Mouse (Mus musculus): ENCODE data around the gene Nlgn3. TPM values are rescaled to one million over a fixed set of nuclear protein-coding genes. Genes with fewer than 3 reads are reported as not detected.

The Nlgn3 gene
- 11.1 and 14.5 TPM in 2 replicates for polyA plus RNA-seq (2016; fragmentation: Nextera tagmentation; extraction: Ambion mirVana)

DNA sequence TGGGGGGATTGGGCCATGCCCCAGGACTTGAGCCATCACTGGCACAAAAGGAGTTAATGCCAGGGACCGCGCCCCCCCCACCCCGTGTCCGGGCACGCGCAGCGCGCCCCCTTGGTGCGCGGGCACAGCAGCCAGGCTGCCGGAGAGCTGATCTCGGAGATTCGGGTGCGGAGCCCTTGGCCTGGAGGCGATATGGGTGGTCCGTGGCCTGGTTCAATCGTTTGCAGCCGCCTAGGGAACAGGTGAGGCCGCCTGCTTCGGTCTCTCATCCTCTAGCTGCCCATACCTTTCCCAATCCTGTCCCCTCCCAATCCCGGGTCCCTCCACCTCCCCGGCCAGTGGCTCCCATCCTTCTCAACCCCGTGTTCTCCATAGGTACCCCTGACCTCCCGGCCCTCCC is at the start of gene Nlgn3:
Nlgn3 (plus strand) TSS at position 114 of the 400 bp plus-strand sequence.
- WGBS: 35% methylated on average over 14 of the region's 24 CpGs
- H3K9ac ChIP-seq (replicated peaks): peak within 1 kb of the TSS; percentile 50
- ATAC-seq (ENCODE audit: insufficient number of reproducible peaks, insufficient read depth, low FRiP score, low TSS enrichment, low read depth): no peak
- H3K27ac ChIP-seq: peak within 1 kb of the TSS; percentile 70
- peaks cover 41% of the 10 kb centered on the region for H3K27me3 ChIP-seq
- H3K36me3 ChIP-seq: peaks cover 35% of the 10 kb centered on the region
- peak within 1 kb of the TSS; percentile 47 for H3K4me3 ChIP-seq (replicated peaks)
- H3K4me2 ChIP-seq: peak within 1 kb of the TSS; percentile 56
- no peaks in the 10 kb centered on the region for H3K9me3 ChIP-seq
- H3K4me1 ChIP-seq (replicated peaks): peaks cover 22% of the 10 kb centered on the region

DNA sequence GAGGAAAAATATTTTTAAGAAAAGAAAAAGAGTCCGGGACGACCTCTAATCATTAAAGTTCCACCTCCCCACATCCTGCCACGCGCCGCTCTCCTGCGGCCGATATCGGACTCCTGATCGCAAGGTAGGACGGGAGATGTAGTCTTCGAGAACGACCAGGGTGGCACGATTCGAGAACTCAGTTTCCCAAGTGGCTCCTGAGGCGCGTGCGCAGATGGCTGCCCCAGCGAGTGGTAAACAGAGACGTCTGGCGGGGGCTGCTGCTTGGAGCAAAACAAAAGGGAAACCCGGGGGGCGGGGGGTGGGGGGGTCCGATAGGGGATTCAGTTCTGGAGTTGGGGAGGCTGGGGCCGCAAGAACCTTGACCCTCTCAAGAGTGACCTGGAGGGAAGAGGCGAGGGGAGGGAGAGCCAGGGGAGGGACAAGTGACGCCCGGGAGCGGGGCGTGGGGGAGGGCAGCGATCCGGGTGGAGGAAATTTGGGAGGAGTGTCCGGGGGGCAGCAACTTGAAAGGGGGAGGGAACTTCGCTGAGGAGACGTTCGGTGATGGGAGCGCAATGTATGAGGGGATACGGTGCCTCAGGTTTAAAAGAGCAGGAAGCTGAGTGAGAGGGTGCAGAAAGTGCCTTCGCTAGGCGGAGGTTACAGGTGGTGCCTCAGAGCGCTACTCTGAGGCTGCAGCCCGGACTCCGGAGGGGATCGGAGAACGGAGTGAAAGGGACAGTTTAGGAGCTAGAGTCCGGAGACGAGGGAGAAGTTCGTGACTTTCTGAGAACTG is 44.8 kb upstream of the Nlgn3 start, which contains the start of gene Foxo4:
Foxo4 (plus strand) TSS at position 577 of the 778 bp plus-strand sequence.
- H3K9me3 ChIP-seq: no peaks in the 10 kb centered on the region
- H3K4me3 ChIP-seq (replicated peaks): peak within 1 kb of the TSS; percentile 61
- H3K36me3 ChIP-seq: peaks cover 10% of the 10 kb centered on the region; the same call in 1 of the 2 replicates
- peaks cover 21% of the 10 kb centered on the region for H3K4me1 ChIP-seq (replicated peaks)
- WGBS: 16% methylated on average over 47 of the region's 47 CpGs
- H3K27me3 ChIP-seq: peaks cover 13% of the 10 kb centered on the region; the same call in 1 of the 2 replicates
- peak within 1 kb of the TSS; percentile 62 for H3K4me2 ChIP-seq
- H3K27ac ChIP-seq: peak within 1 kb of the TSS; percentile 82
- H3K9ac ChIP-seq (replicated peaks): peak within 1 kb of the TSS; percentile 74
- peak; percentile 90 for ATAC-seq (ENCODE audit: insufficient number of reproducible peaks, insufficient read depth, low FRiP score, low TSS enrichment, low read depth)

DNA sequence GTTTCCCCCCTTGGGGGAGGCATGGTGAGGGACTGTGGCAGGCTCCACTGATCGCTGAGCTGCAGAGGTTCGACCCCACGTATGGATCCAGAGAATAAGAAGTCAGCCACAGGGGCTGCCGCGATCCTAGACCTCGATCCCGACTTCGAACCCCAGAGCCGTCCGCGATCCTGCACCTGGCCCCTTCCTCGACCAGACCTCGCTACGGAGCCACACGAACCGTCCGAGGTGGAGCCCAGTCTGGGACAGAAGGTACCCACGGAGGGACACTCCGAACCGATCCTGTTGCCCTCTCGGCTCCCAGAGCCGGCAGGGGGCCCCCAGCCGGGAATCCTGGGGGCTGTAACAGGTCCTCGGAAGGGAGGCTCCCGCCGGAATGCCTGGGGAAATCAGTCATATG is 44.2 kb upstream of the Nlgn3 start:
- H3K4me2 ChIP-seq: peak overlapping the region; percentile 62
- 17% methylated on average over 26 of the region's 26 CpGs for WGBS
- peaks cover 13% of the 10 kb centered on the region; the same call in 1 of the 2 replicates for H3K27me3 ChIP-seq
- H3K27ac ChIP-seq: peak overlapping the region; percentile 82
- H3K9me3 ChIP-seq: no peaks in the 10 kb centered on the region
- ATAC-seq (ENCODE audit: insufficient number of reproducible peaks, insufficient read depth, low FRiP score, low TSS enrichment, low read depth): peak; percentile 22; the same call in 1 of the 2 replicates
- peak overlapping the region; percentile 61 for H3K4me3 ChIP-seq (replicated peaks)
- H3K9ac ChIP-seq (replicated peaks): peak overlapping the region; percentile 74
- H3K36me3 ChIP-seq: peaks cover 10% of the 10 kb centered on the region; the same call in 1 of the 2 replicates
- peaks cover 27% of the 10 kb centered on the region for H3K4me1 ChIP-seq (replicated peaks)

DNA sequence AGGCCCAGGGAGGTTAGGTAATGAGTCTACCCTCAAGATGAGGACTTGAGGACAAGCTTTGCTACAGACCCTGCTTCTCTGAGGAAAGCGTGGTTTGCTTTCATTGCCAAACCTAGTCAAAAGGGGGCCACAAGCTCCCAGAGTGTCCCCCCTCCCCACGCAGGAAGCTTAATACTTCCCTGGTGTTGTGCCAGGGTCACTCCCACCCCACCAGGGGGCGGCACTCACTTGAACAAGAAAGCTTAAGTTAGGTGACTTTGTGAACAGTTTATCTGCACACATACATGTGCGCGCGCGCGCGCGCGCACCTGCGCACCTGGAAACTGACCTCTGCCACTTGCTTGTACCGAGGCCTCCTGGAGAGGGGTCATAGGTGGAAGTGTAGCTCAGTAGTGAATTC is 42.4 kb upstream of the Nlgn3 start:
- H3K4me3 ChIP-seq (replicated peaks): peak overlapping the region; percentile 61
- ATAC-seq (ENCODE audit: insufficient number of reproducible peaks, insufficient read depth, low FRiP score, low TSS enrichment, low read depth): no peak
- H3K9ac ChIP-seq (replicated peaks): no peak overlapping the region
- peaks cover 13% of the 10 kb centered on the region; the same call in 1 of the 2 replicates for H3K27me3 ChIP-seq
- no peaks in the 10 kb centered on the region for H3K9me3 ChIP-seq
- peaks cover 10% of the 10 kb centered on the region; the same call in 1 of the 2 replicates for H3K36me3 ChIP-seq
- H3K4me1 ChIP-seq (replicated peaks): peaks cover 32% of the 10 kb centered on the region
- H3K4me2 ChIP-seq: peak overlapping the region; percentile 62
- 77% methylated on average over 13 of the region's 13 CpGs for whole genome bisulfite sequencing
- no peak overlapping the region for H3K27ac ChIP-seq

- no peak overlapping the region; the same call in 1 of the 2 replicates for H3K4me3 ChIP-seq (replicated peaks)
- ATAC-seq (ENCODE audit: insufficient number of reproducible peaks, insufficient read depth, low FRiP score, low TSS enrichment, low read depth): peak; percentile 90
- peak overlapping the region; percentile 94 for H3K27ac ChIP-seq
- peaks cover 32% of the 10 kb centered on the region for H3K4me1 ChIP-seq (replicated peaks)
- H3K36me3 ChIP-seq: peaks cover 10% of the 10 kb centered on the region; the same call in 1 of the 2 replicates
- H3K9me3 ChIP-seq: no peaks in the 10 kb centered on the region
- H3K27me3 ChIP-seq: peaks cover 11% of the 10 kb centered on the region
- H3K4me2 ChIP-seq: peak overlapping the region; percentile 24
- no peak overlapping the region for H3K9ac ChIP-seq (replicated peaks)
- WGBS: 21% methylated on average over 12 of the region's 13 CpGs
These were observed 38.3 kb upstream of the Nlgn3 start for GRCm38 (mm10) chrX:101260441-101261325.

- Histone ChIP-seq H3K36me3 (no peaks in the 10 kb centered on the region), H3K9me3 (no peaks in the 10 kb centered on the region), H3K4me3 (replicated peaks) (no peak within 1 kb of the TSS), H3K4me2 (no peak within 1 kb of the TSS), H3K9ac (replicated peaks) (no peak within 1 kb of the TSS), H3K4me1 (replicated peaks) (peaks cover 21% of the 10 kb centered on the region), H3K27me3 (peaks cover 24% of the 10 kb centered on the region), H3K27ac (no peak within 1 kb of the TSS)
- 93% methylated on average over 1 of the region's 1 CpGs for WGBS
- no peak for ATAC-seq (ENCODE audit: insufficient number of reproducible peaks, insufficient read depth, low FRiP score, low TSS enrichment, low read depth)
These were observed 35.1 kb upstream of the Nlgn3 start, which contains the start of gene Gm614 for GRCm38 (mm10) chrX:101263892-101264291. TSS of gene Gm614 (minus strand) at chrX:101263992.

DNA sequence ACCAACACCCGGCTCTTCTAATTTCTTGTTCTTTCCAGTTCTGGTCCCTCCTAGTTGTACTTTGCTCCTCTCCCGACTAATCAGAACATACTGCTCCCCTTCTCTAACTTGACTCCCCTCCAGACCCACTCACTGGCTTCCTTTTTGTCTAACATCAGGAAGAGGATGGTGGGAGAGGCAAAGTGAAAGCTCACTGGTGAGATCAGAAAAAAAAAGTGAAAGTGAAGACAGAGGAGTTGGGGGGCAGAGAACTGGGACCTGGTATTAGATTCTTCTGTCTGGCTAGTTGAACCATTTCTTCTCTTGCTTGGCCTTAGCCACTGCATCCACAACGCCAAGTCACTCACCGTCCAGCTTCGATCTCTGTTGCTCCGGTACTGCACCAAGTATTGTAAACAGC is 32.3 kb upstream of the Nlgn3 start:
- Histone ChIP-seq H3K27me3 (peaks cover 24% of the 10 kb centered on the region), H3K4me1 (replicated peaks) (peaks cover 7% of the 10 kb centered on the region; the same call in 1 of the 2 replicates), H3K9ac (replicated peaks) (no peak overlapping the region), H3K4me2 (no peak overlapping the region), H3K4me3 (replicated peaks) (no peak overlapping the region), H3K27ac (no peak overlapping the region), H3K9me3 (no peaks in the 10 kb centered on the region), H3K36me3 (no peaks in the 10 kb centered on the region)
- WGBS: 94% methylated on average over 6 of the region's 6 CpGs
- no peak for ATAC-seq (ENCODE audit: insufficient number of reproducible peaks, insufficient read depth, low FRiP score, low TSS enrichment, low read depth)

DNA sequence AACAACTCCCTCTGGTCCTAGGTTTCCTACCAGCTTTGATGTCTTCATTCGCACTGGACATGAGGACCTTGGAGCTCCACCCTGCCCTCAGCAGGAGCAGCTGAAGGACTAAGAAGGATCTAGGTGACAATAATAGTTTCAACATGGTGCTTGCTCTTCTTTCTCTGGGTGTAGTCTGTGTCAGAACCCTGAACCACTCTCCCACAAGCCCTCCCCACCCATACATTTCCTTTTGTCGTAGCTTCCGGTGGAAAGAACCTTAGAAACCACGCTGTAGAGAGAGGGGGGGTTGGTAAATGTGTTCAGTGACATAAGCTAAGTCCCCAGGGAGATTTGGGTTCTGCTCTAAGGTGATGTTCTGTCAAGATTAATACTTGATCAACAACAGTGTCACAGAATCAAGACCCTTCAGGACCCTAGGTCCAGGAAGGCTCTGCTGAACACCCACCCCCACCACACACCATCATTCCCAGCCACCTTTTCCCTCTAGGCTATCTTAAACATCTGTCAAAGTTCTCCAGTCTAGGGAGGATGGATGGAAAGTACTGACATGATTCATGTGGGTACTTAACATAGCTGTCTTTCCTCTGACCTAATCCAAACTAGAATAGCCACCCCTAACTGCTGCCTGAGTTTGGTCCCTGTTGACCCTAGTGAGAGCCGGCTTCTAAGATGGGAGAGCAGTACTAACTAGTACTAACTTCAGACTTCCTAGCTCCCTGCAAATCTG is 30.8 kb upstream of the Nlgn3 start, which contains the start of gene Il2rg:
Il2rg (minus strand) TSS at position 231 of the 730 bp plus-strand sequence.
- no peak for ATAC-seq (ENCODE audit: insufficient number of reproducible peaks, insufficient read depth, low FRiP score, low TSS enrichment, low read depth)

GRCm38 (mm10) chrX:101268755-101269124 is 30.2 kb upstream of the Nlgn3 start, which contains the start of gene Gm20489:
TSS of gene Gm20489 (minus strand) at chrX:101269023.
- no peak within 1 kb of the TSS for H3K4me3 ChIP-seq (replicated peaks)
- H3K27ac ChIP-seq: no peak within 1 kb of the TSS
- WGBS: 42% methylated on average over 3 of the region's 3 CpGs
- ATAC-seq (ENCODE audit: insufficient number of reproducible peaks, insufficient read depth, low FRiP score, low TSS enrichment, low read depth): no peak
- H3K9me3 ChIP-seq: no peaks in the 10 kb centered on the region
- H3K36me3 ChIP-seq: no peaks in the 10 kb centered on the region
- H3K27me3 ChIP-seq: peaks cover 32% of the 10 kb centered on the region
- H3K4me2 ChIP-seq: no peak within 1 kb of the TSS
- H3K9ac ChIP-seq (replicated peaks): no peak within 1 kb of the TSS
- peaks cover 7% of the 10 kb centered on the region; the same call in 1 of the 2 replicates for H3K4me1 ChIP-seq (replicated peaks)

More for the DNA sequence above, 30.8 kb upstream of the Nlgn3 start, which contains the start of gene Il2rg:
- Histone ChIP-seq H3K9ac (replicated peaks) (no peak within 1 kb of the TSS), H3K4me1 (replicated peaks) (peaks cover 7% of the 10 kb centered on the region; the same call in 1 of the 2 replicates), H3K27me3 (peaks cover 28% of the 10 kb centered on the region), H3K9me3 (no peaks in the 10 kb centered on the region), H3K27ac (no peak within 1 kb of the TSS), H3K4me2 (no peak within 1 kb of the TSS), H3K36me3 (no peaks in the 10 kb centered on the region), H3K4me3 (replicated peaks) (no peak within 1 kb of the TSS)
- WGBS: 56% methylated on average over 5 of the region's 5 CpGs

DNA sequence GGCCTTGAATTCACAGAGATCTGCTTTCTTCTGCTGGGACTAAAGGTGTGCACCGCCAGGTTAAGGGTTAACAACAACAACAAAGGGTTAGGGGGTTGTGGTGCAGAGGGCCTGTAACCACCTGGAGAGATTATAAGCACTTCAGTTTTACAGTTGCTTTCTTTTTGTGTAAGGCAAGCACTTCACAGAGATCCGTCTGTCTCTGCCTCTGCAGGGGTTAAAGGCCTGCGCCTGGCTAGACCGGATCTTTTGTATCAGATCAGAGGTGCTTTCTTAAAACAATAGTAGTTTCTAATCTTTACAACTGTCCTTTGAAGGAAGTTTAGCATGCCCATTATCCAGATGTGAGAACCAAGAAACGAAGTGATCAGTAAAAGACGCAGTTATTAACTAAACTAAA is 25.6 kb upstream of the Nlgn3 start:
- ATAC-seq (ENCODE audit: insufficient number of reproducible peaks, insufficient read depth, low FRiP score, low TSS enrichment, low read depth): no peak; the same call in 1 of the 2 replicates
- WGBS: 23% methylated on average over 6 of the region's 6 CpGs
- Histone ChIP-seq H3K4me1 (replicated peaks) (peaks cover 1% of the 10 kb centered on the region; the same call in 1 of the 2 replicates), H3K27me3 (peaks cover 31% of the 10 kb centered on the region), H3K4me2 (peak overlapping the region; percentile 47), H3K4me3 (replicated peaks) (peak overlapping the region; percentile 55), H3K9me3 (no peaks in the 10 kb centered on the region), H3K36me3 (peaks cover 26% of the 10 kb centered on the region), H3K27ac (peak overlapping the region; percentile 66; the same call in 1 of the 2 replicates), H3K9ac (replicated peaks) (peak overlapping the region; percentile 64; the same call in 1 of the 2 replicates)

All from limb, embryonic 12.5 days (tissue).